Mouse (Mus musculus) kidney, postnatal 14 days (tissue): ENCODE measurements around the gene Serpina11.

Source experiments
- DNase-seq: peaks from one replicate; pipeline ENCODE4 v3.0.0; 2022; ENCODE audit warnings: mixed read lengths

Gene Serpina11

DNA sequence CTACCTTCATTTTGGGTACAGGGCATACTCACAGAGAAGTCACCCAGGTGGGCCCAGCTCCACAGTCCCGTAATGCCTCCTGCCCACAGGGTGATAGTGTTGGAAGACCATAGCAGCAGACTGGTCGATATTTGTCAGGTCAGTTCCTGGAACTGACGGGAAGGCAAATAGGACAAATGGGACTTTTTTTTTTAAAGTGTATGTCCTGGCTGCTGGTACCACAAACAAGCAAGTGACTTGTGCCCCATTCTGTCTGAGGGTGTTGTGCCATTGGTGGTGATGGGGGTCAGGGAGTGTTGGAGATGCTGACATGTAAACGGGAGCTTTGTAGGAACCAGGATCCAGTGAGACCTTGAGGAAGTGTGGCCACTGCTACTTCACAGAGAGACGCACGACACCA is at the start of gene Serpina11:
Gene Serpina11 (minus strand): TSS at position 101 of the 400 bp plus-strand sequence.
- no peak for DNase-seq

DNA sequence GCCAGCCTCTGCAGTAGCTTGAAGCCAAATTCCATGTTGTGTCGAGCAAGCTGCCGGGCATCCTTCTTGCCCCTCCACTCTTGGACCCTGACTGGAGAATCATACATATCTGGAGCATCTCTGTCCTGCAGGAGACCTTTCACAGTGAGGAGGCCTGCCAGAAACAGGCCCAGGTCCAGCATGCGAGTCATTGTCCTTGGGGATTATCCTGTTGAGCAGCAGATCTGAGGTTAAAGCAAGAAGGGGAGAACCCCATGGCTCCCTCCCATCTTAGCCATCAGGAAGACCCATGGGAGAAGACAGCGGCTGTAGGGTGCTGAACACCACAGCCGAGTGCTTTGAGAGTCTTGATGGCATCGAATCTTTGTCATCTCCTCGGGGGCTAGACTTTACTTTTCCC is 48.4 kb upstream of the Serpina11 start:
- DNase-seq, result no peak

DNA sequence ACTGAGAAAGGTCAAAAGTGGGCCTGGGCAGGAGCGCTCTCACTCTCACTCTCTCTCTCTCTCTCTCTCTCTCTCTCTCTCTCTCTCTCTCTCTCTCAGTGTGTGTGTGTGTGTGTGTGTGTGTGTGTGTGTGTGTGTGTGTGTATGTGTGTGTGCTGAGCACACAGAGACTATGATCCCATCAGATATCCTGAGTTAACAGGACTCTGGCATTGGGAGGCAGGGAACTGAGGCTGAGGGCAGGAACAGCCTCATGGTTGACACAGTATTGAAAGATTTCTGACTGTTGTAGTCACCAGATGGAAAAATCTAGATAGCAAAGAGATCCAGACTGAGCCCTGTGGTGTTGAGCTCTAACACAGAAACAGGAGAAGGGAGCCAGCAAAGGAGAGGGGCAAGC is 44.0 kb upstream of the Serpina11 start:
- DNase-seq, result no peak

DNA sequence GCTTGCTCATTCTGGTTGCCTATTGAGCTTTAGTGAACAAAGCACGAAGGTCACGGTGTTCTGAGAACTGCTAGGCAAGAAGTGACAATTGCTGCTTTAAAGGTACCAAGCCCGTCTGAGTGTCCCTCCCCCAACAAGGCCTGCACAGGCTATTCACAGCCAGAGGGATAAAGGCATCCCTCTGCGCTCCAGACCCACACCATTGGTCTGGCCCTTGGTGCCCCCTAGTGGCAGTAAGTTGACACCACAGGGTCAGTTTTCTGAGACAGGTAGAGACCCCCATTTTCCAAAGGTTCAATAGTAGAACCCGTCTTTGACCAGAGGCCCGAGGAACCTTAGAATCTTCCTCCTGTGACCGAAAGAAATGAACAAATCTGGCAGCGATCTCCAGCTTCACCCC is 40.2 kb upstream of the Serpina11 start:
- DNase-seq, result peak; percentile 26

DNA sequence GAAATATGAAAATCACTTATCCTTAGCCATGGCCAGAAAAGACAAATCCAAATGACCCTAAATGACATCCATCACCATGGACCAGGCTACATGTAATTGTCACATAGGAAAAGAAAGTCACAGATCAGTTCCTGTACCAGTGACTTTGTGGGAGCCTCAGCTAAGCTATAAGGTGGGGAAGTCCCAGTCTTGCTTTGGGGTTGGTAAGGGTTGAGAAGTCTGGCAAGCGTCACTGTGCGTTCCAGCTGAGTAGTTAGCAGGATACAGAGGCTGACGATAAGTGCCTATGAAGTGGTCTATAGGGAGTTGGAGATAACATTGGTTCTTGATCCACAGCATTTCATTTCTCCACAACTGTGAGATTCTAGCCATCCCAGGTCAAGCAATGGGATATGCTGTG is 25.5 kb upstream of the Serpina11 start:
- DNase-seq, result no peak

DNA sequence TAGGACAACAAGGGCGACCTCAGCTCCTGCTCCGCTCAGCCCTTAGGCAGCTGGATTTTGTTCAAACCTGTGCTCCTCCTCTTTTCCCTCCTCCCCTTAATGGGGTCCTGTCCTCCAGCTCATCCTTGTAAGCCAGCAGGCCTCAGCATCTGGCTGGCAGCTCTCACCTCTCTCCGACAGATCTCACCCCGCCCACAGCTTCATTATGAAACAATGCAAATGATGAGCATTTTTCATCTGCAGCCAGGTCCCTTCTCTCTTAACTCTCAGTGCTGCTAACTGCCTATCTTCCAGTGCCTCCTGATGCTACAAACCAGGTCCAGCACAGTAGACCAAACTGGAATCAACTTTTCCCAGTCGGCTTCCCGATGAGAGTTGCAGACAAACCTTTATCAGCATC is 23.9 kb upstream of the Serpina11 start, which contains the start of gene Serpina9:
Gene Serpina9 (minus strand): TSS at position 136 of the 400 bp plus-strand sequence.
- DNase-seq, result no peak

DNA sequence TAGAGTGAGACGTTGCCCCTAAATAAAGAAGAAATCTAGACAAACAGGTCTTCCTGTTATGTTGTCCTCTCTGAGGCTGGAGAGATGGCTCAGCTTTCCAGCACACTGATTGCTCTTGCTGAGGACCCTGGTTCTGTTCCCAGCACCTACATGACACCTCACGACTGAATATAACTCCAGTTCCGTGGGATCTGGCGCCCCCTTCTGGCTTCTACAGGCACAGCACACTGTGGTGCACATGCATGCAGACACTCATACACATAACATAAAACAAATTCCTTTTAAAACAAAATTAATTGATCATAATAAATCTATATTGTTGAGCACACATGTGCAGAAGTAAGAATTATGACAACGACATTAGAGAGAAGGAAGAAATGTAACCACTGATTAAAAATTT is 14.9 kb upstream of the Serpina11 start:
- DNase-seq, result no peak

DNA sequence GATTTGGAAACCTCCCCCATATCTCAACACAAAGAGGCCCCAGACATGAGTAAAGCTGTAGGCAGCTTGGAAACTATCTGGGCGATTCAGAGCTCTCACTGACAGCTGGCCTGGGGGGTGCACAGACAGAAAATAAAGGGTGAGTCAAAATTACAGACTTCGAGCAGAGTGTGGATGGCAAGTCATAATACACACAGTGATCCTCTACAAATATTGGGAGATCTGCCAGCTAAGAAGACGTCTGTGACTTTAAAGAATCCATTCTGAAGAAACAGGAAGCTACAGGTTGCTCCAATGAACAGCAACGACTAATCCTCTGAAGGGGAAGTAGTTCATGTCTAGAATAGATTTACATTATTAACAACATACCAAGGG is 13.5 kb upstream of the Serpina11 start:
- no peak for DNase-seq

DNA sequence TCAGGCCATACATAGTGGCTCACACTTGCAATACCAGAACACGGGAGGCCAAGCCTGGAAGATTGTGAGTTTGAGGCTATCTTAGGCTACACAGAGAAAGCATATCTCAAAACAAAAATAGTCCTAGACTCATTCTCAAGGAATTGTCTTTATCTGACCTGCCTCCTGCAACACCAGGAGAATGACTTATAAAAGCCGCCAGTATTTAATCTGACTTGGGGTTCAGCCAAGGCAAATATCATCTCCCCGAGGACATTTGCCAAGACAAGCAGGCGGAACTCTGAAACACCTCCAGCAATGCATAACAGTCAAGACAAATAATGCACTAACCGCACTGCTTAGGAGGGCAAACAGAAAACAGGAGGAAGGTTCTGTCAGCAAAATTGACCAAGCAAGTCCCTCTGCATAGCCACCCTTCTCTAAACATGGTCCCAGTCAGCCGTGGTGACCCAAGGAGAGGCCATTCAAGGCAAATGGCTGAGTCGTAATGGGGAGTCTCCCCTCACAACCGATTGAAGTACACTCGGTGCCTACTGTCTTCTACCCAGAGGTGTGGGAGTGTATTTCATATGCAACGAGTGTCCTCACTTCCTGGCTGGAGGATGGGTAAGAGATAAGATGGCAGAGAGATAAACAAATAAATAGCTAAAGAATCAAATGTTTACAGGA is 12.9 kb upstream of the Serpina11 start:
- DNase-seq, result peak; percentile 61

DNA sequence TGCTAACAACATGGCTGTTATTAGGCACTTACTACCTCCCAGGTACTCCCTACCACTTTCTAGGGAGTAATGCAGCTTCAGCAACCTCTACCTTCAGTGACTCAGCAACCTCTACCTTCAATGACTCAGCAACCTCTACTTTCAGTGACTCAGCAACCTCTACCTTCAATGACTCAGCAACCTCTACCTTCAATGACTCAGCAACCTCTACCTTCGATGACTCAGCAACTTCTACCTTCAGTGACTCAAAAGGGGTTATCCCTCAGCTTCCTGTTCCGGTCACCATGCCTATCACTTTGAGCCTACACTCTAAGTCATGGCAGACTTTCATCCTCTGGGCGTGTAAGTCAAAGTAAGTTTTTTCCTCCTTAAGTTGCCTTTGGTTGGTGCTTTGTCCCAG is 10.8 kb upstream of the Serpina11 start:
- no peak for DNase-seq

DNA sequence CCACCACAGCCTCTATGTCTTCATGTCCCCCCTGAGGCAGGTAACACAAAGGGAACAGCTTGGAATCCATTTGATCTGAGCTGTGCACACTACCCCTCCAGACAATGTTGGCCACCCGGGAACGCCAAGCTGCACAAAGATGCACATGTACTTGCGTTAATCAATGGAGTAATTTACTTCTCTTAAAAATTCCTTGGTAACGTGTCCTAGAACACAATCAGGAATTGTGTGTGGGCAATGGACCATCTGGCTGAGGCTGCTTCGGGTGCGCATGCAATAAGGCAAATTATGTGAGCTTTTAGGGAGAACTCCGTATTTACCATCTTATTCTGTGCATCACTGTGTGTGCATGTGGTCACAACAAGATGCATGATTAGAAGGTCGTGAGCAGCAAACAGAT is 9.9 kb upstream of the Serpina11 start:
- no peak for DNase-seq

DNA sequence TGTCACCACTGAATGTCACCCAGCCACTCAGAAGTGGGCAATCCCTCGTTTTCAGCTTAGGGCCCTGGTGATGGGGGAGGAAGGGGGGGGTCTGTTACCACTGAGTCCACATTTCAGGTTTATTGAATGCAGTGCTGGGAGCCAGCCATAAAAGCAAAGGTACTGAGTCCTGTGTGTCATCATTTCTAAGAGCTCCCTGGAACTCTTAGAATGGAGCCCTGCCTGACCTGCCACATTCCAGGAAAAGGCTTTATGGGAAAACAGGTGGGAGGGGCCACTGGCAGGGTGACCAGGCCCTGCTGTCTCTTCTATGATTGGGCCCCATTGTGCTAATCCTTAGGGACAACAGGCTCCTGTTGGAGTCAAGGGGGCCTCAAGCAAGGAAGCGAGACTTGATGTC is 6.8 kb upstream of the Serpina11 start:
- no peak for DNase-seq

DNA sequence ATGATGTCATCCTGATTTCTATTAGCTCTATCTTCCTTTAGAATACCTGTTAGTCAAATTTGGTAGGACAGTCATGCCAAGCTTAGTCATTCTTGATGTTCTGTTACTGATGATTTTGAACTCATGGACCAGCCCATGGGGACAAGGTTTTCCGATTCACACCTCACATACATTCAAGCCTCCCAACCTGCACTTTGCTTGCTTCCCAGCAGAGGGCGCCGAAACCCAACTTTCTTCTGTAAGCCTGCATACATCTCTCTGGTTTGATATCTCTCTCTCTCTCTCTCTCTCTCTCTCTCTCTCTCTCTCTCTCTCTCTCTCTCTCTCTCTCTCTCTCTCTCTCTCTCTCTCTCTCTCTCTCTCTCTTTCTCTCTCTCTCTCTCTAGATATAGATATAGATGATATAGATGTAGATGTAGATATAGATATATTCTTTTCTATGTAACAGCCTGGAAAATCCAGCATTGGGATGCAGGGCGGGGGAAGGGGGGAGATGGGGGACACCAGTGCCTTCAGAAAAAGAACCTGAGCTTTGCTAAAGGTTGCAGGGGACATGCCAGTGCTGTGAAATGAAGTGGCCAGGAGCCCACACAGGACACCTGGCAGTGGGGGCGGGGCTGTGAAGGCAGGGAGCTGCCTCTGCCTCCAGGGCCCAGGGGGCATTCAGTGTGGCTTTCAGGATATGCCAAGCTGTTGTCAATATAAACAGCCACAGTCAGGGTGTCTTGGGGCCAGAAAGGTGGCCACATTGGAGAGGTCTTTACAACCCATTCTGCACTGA is 5.7 kb upstream of the Serpina11 start:
- peak; percentile 69 for DNase-seq

DNA sequence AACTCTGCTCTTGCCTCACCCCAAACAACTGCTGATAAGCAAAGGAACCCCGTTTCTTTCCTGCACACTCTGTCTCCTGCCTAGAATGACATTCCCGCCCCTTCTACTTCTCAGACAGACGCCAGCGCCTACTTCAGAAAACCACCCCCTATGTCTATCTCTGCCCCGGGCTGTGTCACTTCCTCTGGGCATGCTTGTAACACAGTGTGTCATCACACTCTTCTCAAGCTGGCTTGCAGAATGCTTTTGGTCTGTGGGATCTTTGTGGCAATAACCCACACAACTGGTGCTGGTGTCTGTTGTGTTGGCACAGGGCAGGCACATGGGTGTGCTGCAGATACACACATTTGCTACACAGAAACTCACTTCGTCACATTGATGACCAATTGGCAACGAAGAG is 3.2 kb upstream of the Serpina11 start:
- no peak for DNase-seq

DNA sequence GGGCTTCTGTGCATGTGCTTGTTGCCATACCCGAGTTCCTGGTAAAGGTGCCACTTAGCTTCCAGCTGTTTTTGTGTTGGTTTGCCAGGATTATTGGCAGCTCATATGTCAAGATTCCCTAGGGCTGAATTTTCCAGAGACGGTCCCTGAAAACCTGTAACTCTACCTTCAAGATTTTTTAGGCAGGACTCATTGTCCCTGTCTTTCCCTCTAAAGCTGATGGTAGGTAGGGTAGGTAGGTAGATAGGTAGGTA is 316 bp downstream of the Serpina11 start:
- no peak for DNase-seq

DNA sequence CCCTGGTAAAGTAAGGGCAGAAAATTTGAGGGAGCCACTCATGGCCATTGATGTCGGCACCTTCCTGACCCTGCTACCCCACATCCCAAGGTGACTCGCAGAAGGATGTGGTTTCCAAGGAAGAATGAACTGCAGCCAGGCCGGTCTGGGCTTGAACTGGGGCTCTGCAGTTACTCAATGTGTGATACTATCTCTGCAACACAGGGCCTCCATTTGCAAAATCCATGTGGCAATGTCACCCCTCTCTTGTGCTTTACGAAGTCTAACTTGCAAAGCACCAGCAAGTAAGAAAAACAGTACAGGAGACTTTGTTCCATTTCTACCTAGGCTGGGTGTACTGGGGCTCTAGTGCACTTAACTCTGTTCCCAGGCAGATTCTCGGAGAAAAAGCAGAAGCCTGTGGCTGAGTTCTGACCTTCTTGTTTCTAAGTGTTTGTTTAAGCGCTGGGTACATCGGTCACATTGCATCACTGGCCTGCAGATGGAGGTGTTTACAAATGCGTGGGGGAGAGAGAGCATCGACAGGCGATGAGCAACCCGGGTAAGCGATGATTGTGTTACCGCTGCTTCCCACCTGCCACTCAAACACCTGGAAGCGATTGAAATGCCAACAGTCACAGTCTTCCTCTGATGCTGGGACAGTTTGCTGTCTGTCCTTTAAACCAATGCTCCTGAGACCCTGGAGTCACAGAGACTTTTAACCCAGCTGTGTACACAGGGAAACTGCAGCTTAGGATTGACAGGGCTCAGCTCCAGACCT is 823 bp downstream of the Serpina11 start:
- DNase-seq, result peak; percentile 24

DNA sequence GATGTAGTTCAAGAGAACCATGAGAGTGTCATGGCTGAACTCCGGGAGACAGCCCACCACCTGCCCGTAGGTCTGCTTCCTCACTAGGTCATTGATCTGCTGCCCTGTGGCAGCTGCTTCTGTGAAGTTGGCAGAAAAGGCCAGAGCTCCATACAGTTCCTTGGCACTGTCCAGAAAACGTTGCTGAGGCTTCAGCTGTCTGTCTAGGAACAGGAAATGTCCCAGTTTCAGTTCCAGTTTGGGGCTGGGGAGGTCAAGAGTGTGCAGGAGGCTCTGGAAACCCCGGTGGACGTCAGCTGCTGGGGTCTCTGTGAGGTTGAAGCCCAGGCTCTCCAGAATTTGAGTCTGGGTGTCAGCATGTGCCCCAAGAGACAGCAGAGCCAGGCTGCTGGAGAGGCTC is 3.9 kb downstream of the Serpina11 start:
- DNase-seq, result no peak

DNA sequence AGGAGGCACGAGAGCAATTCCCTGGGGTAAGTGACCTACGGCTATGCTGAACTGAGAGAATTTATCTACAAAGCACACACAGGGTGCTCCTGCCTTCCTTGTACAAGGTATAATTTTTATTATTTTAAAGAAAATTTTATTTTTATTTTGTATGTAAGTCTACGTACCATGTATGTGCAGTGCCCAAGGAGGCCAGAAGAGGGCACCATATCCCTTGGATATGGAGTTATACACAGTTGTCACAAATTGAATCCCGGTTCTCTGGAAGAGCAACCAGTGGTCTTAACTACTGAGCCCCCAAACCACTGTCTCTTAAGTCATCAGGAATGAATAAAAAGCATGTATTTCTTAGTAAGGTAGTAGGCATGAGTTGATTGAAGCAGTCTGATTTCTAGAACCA is 4.8 kb downstream of the Serpina11 start:
- DNase-seq, result peak; percentile 26

DNA sequence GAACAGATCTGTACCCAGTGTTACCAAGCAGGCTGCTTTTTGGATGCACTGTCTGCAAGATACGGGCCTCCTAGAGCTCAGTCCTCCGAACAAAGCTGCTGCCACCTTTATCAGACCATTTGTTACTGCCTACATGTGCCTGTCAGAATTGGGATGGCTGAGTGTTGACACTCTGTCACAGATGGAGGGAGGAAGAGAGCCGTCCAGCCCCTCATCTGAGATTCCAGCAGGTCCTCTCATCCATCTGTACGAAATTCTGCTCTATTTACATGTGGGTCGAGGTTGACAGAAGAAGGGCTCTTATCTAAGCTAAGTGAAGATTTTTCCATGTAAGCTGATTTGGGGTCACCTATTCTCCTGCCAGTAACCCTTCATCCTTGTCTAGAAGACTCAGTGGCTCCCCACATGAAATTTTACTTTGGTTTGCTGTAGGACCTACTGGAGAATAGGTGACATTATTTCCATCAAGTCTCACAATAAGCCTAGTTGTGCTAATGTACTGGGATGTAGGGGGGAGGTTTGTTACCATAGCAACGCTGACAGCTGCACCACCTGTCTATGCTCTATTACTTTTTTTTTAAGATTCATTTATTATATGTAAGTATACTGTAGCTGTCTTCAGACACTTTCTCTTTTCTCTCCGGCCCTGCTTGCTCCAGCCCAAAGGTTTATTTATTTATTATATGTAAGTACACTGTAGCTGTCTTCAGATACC is 8.0 kb downstream of the Serpina11 start:
- no peak for DNase-seq

DNA sequence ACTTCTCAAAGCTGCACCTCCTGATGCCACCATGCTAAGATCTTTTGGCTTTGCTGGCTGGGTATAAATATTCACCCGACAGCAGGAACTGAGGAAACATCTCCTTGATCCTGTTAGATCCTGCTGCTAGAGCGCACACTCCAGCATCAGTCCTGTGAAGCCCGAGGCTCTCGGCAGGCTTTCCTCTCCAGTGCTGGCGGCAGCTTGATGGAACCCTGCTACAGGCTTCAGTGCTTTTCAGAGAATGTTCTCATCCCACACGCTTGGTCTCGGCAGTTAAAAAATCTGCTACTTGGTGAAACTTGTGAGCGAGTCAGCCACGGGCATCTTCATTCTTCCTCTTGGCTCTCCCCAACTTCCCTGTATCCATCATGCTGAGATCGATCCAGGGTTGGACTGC is 11.5 kb downstream of the Serpina11 start:
- DNase-seq, result no peak

DNA sequence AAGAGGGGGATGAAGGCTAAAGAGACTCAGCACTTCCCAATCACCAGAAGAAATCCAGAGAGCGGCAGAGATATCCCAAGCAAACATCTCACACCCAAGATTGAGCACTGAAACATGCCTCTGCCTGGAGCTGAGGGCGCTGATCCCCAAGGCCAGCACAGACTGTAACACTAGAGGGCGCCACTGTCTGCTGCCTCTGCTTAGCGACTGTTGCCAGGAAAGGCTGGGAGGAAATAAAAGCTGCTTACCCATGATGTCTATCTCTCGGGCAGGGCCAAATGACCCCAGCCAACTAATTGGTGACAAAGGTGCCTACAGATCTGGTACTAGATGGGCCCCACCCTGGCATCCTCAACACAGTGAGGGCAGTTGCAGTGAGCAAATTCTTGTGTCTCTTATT is 11.9 kb downstream of the Serpina11 start:
- DNase-seq, result peak; percentile 12

DNA sequence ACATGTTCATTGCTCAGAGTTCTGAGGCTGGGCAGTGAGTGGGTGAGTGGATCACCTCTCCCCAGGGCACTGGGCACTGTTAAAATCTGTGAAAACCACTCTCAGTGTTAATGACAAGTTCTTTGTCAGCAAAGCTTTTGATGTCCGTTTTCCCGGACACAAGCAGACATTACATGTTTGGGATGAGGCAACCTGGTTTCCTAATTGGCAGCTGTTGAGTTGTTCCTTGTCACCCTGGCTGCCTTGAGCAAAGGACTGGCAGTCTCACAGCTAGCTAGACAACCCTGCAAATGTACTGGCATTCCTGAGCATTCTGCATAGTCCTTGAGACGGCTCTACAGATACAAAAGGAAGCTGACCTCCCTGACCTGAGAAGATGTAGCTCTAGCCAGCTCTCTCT is 12.7 kb downstream of the Serpina11 start:
- no peak for DNase-seq

DNA sequence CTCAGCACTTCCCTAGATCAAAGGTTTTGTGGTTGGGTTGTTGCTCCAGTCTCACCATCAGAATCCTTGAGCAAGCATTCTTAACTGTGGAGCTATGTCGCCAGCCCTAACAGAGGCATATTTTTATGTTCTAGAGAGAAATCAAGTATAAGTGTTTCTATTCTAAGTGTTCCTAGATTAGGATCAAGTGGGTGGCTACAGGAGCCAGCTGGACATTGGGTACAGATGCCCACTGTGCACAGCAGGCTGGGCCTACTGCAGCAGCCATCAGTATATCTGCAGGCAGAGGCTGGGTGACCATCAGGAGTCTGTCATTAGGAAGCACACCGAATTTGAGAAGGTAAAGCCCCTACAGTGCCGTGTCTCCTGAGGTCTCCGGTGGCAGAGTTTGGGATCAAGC is 18.7 kb downstream of the Serpina11 start:
- no peak for DNase-seq
